9 mouse cellular contexts compared by ENCODE assay signal in the genomic region with DNA sequence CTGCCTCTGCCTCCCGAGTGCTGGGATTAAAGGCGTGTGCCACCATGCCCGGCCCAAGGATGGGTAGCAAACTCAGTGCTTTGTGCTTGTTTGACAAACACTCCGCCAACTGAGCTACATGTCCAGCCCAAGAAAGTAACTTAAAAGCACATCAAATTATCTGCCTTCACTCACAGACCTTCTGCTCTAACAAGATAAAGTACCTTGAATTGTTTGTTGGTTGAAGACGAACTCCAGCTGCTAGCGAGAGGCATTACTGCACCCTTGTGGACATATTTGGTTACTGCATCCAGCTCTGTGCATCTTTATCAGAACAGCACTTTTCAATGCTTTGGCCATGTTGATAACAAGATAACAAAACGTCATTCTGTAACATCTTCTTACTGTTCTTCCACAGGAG. TPM values are rescaled to one million over a fixed set of nuclear protein-coding genes. Genes with fewer than 3 reads are reported as not detected.
DNase-seq lines count a peak whose midpoint lies in the region; ATAC-seq and TF ChIP-seq lines count a peak whose summit lies in the region.
"Had no signal": no experiment of that assay in that cellular context is flagged by ENCODE, and none has a peak within 500 bp of the region (broad histone marks: within the 10 kb centered on the region; RNA-seq: fewer than 3 reads in every experiment).

No protein-coding gene starts in this region.

- H3K9ac ChIP-seq in hindbrain, embryonic 16.5 days (ENCODE audit: low read depth, low read length): no peak overlapping the region
- no peak overlapping the region for H3K9ac ChIP-seq in heart, adult 2 months (ENCODE audit: low read depth, low read length)

- intact Hi-C loops in heart, adult 2 months (cut with DNase I): loop anchor here (2.0 kb wide), 3 partner anchors 20 to 164 kb away; no protein-coding TSS in a partner anchor

- no peaks in the 10 kb centered on the region for H3K36me3 ChIP-seq in hindbrain, embryonic 10.5 days
- no peaks in the 10 kb centered on the region for H3K36me3 ChIP-seq in hindbrain, embryonic 16.5 days (ENCODE audit: control insufficient read depth, insufficient read depth, low read length)
- no peaks in the 10 kb centered on the region for H3K36me3 ChIP-seq in heart, adult 2 months (ENCODE audit: control insufficient read depth, insufficient read depth, low read length)
- H3K36me3 ChIP-seq in megakaryocyte, embryonic 14.5 days (replicated peaks; ENCODE audit: low read length): no peaks in the 10 kb centered on the region
- H3K36me3 ChIP-seq in testis, adult 2 months (ENCODE audit: control insufficient read depth, insufficient read depth, low read length): no peaks in the 10 kb centered on the region

- no peak for TF ChIP-seq POLR2A in heart, adult 2 months (IDR thresholded peaks at IDR 0.05; ENCODE audit: insufficient read depth, low read depth, low read length)
- no peak for TF ChIP-seq POLR2A in testis, adult 2 months (IDR thresholded peaks at IDR 0.05; ENCODE audit: control insufficient read depth, low read depth, low read length)

- H3K9me3 ChIP-seq in hindbrain, embryonic 10.5 days: no peaks in the 10 kb centered on the region
- no peaks in the 10 kb centered on the region for H3K9me3 ChIP-seq in hindbrain, embryonic 16.5 days (ENCODE audit: control insufficient read depth, low read length)
- no peaks in the 10 kb centered on the region for H3K9me3 ChIP-seq in megakaryocyte, embryonic 14.5 days

- peak; percentile 92 for TF ChIP-seq CTCF in heart, adult 2 months (IDR thresholded peaks at IDR 0.05)
- TF ChIP-seq CTCF in testis, adult 2 months (IDR thresholded peaks at IDR 0.05; ENCODE audit: control insufficient read depth, insufficient read depth, insufficient replicate concordance, low read depth, low read length): peak; percentile 51; the same call in 1 of the 2 replicates

- no peak for TF ChIP-seq EP300 in heart, adult 2 months (IDR thresholded peaks at IDR 0.05; ENCODE audit: insufficient read depth, low read depth, low read length)

- no peaks in the 10 kb centered on the region for H3K27me3 ChIP-seq in hindbrain, embryonic 10.5 days (ENCODE audit: insufficient read depth, poor library complexity, severe bottlenecking)
- H3K27me3 ChIP-seq in hindbrain, embryonic 16.5 days (replicated peaks; ENCODE audit: control insufficient read depth, insufficient read depth, low read length): no peaks in the 10 kb centered on the region
- no peaks in the 10 kb centered on the region for H3K27me3 ChIP-seq in heart, adult 2 months (ENCODE audit: control insufficient read depth, insufficient read depth, low read length)
- H3K27me3 ChIP-seq in megakaryocyte, embryonic 14.5 days (replicated peaks): peaks cover 2% of the 10 kb centered on the region
- H3K27me3 ChIP-seq in testis, adult 2 months (ENCODE audit: control insufficient read depth, insufficient read depth, low read length): no peaks in the 10 kb centered on the region

- H3K4me1 ChIP-seq in hindbrain, embryonic 10.5 days (replicated peaks): no peaks in the 10 kb centered on the region
- H3K4me1 ChIP-seq in hindbrain, embryonic 16.5 days (ENCODE audit: control insufficient read depth, insufficient read depth, low read depth, low read length): no peaks in the 10 kb centered on the region
- no peaks in the 10 kb centered on the region for H3K4me1 ChIP-seq in heart, adult 2 months (ENCODE audit: control insufficient read depth, insufficient read depth, low read length)
- H3K4me1 ChIP-seq in megakaryocyte, embryonic 14.5 days: peaks cover 15% of the 10 kb centered on the region
- H3K4me1 ChIP-seq in testis, adult 2 months (ENCODE audit: control insufficient read depth, insufficient read depth, low read length): no peaks in the 10 kb centered on the region

- 57% methylated on average over 7 of the region's 7 CpGs for WGBS in hindbrain, embryonic 10.5 days
- 56% methylated on average over 7 of the region's 7 CpGs for WGBS in hindbrain, embryonic 16.5 days
- 47% methylated on average over 7 of the region's 7 CpGs for WGBS in heart, adult 2 months

- no peak for ATAC-seq in hindbrain, embryonic 16.5 days

- DNase-seq in hindbrain, embryonic 10.5 days (ENCODE audit: low spot score): peak; percentile 53
- peak; percentile 76 for DNase-seq in ES-CJ7 (ENCODE audit: low read depth, low spot score)
- DNase-seq in cerebellum, postnatal 10 days: peak; percentile 71 to 81
- DNase-seq in heart, adult 2 months: peak; percentile 30 to 45
- DNase-seq in left cerebral cortex, adult 18-20 months (ENCODE audit: low spot score in 2 of 2): peak; percentile 65 to 81

- no peaks in the 10 kb centered on the region for H3K79me2 ChIP-seq in heart, adult 2 months (replicated peaks; ENCODE audit: control insufficient read depth, insufficient read depth, low read length)

- H3K4me3 ChIP-seq in hindbrain, embryonic 10.5 days: no peak overlapping the region
- no peak overlapping the region for H3K4me3 ChIP-seq in hindbrain, embryonic 16.5 days (ENCODE audit: low read length)
- H3K4me3 ChIP-seq in heart, adult 2 months: no peak overlapping the region
- H3K4me3 ChIP-seq in megakaryocyte, embryonic 14.5 days (replicated peaks): peak overlapping the region; percentile 53
- H3K4me3 ChIP-seq in testis, adult 2 months (ENCODE audit: control insufficient read depth, low read depth, low read length): no peak overlapping the region

- no peak overlapping the region for H3K27ac ChIP-seq in hindbrain, embryonic 10.5 days
- H3K27ac ChIP-seq in hindbrain, embryonic 16.5 days (ENCODE audit: low read depth, low read length): no peak overlapping the region
- no peak overlapping the region for H3K27ac ChIP-seq in heart, adult 2 months
- no peak overlapping the region for H3K27ac ChIP-seq in testis, adult 2 months (ENCODE audit: control insufficient read depth, insufficient read depth, low read depth, low read length)
- H3K27ac ChIP-seq: macrophage had no signal

- no peak overlapping the region for H3K4me2 ChIP-seq in hindbrain, embryonic 16.5 days (ENCODE audit: low read length)

RNA-seq across cellular contexts. Expression of a gene that starts 21.9 kb away (rescaled TPM):
- 30.2 and 47.4 TPM in 2 replicates for polyA plus RNA-seq in hindbrain, embryonic 10.5 days (2016; fragmentation: Nextera tagmentation; extraction: Ambion mirVana)
- 102 and 103 TPM in 2 replicates for polyA plus RNA-seq in hindbrain, embryonic 16.5 days (2015; fragmentation: Nextera tagmentation; extraction: Ambion mirVana)
- 10 to 100 TPM; 36.3 to 37.1 TPM for total RNA-seq in heart, adult 2 months (2021)
- polyA plus RNA-seq in heart, adult 2 months (2012; rRNA removed): 39.8 and 52.6 TPM in 2 replicates
- 100 to 1,000 TPM; 198 to 207 TPM for total RNA-seq in left cerebral cortex, adult 18-20 months (2021)
- 2.9 and 4.0 TPM in 2 replicates for polyA plus RNA-seq in megakaryocyte, embryonic 14.5 days (2012; ENCODE audit: insufficient read depth, low replicate concordance)
- polyA plus RNA-seq in testis, adult 2 months (2012; rRNA removed): 26.4 and 27.0 TPM in 2 replicates

RNA-seq across cellular contexts. Expression of a gene that starts 22.3 kb away (rescaled TPM):
- 4.3 and 10.7 TPM in 2 replicates for polyA plus RNA-seq in hindbrain, embryonic 10.5 days (2016; fragmentation: Nextera tagmentation; extraction: Ambion mirVana)
- 24.8 and 28.9 TPM in 2 replicates for polyA plus RNA-seq in hindbrain, embryonic 16.5 days (2015; fragmentation: Nextera tagmentation; extraction: Ambion mirVana)
- 1 to 10 TPM; 2.2 to 2.5 TPM for total RNA-seq in heart, adult 2 months (2021)
- polyA plus RNA-seq in heart, adult 2 months (2012; rRNA removed): 9.0 and 12.1 TPM in 2 replicates
- total RNA-seq in left cerebral cortex, adult 18-20 months (2021): 100 to 1,000 TPM; 174 to 178 TPM
- polyA plus RNA-seq in megakaryocyte, embryonic 14.5 days (2012; ENCODE audit: insufficient read depth, low replicate concordance): not detected in 2 replicates
- polyA plus RNA-seq in testis, adult 2 months (2012; rRNA removed): 4.1 and 5.9 TPM in 2 replicates
- polyA plus RNA-seq: macrophage had no signal
